Mouse (Mus musculus): Measurements from ENCODE around the gene Spata3.
"Not testable (repeated sequence)": the region's sequence is repeated elsewhere in the genome, so short reads cannot be mapped to it uniquely, and the experiment has no call there.

The Spata3 gene

DNA sequence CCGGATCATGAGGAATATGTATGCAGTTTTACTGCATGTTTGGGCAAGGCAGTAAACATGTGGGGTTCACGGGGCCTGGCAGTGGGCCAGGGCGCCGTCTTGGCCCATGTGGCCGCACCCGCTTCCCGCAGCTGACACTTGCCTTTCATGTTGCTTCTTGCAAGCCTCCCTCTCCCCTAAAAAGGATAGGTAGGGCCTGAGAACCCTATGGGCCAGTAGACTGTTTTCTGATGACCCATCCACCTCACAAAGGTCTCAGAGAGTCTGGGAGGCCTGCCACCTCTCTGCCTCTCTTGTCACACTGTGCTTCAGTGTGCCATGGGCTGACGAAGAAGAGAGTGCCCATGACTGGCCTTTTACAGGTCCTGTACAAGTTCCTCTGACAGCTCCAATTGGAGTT, at the start of gene Spata3:
Spata3 (plus strand) TSS at position 301 of the 400 bp plus-strand sequence.
- DNase-seq (ENCODE audit: low spot score): no peak

DNA sequence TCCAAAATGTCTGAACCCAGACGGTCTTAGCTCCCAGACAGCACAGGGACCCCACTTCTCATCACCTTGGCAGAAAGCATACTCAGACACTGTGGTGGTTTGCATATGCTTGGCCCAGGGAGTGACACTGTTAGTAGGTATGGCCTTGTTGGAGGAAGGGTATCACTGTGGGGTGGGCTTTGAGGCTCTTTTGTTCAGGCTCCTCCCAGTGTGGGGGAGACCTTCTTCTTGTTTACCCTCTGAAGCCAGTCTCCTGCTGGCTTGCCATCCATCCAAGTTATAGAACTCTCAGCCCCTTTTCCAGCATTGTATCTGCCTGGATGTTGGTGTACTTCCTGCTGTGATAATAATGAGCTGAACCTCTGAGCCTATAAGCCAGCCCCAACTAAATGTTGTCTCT, 47.5 kb upstream of the Spata3 start:
- DNase-seq (ENCODE audit: low spot score): no peak

DNA sequence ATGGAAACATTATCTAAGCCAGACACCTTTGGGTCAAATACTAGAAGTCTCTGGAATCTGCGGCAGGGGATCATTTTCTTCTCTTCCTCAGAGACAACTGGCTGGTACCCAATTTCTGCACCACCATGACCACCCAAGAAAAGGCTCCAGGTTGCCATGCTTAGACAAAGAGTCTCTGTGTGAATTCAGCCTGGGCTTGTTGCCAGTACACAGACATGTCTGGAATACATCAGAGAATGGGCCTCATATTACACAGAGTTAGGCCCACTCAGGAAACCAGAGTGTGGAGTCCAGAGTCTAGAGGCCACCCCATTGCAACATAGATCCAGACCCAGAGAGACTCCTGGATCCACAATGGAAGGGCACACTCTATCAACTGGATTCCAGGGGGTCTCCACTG, 47.1 kb upstream of the Spata3 start:
- DNase-seq (ENCODE audit: low spot score): no peak

DNA sequence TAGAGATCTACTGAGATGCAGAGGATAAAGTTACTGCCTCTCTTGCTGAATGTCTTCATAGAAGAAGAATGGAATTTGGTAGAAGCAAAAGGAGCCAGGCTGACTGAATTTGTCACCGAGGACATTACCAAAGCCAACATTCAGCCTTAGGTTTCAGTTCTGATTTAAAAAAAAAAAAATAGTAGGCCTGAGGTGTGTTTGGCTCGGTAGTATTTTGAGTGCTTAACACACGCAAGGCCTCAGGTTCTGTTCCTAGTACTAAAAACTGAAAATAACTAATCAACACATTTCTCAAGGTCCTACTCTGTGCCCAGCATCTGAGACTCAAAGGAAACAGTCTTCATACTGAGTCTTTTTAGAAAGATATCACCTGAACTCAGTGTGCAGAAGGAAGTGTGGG, 45.5 kb upstream of the Spata3 start:
- no peak for DNase-seq (ENCODE audit: low spot score)

DNA sequence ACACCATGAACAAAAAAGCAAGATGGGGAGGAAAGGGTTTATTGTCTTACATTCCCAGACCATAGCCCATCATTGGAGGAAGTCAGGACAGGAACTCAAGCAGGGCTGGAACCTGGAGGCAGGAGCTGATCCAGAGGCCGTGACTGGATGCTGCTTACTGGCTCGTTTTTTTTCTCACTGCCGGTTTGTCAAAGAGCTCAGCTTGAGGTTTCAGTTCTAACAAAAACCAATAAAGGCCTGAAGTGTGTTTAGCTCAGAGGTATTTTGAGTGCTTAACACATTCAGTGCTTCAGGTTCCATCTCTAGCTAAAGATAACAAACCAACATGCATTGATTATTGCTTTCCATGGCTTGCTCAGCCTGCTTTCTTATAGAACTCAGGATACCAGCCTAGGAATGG, 44.3 kb upstream of the Spata3 start:
- no peak for DNase-seq (ENCODE audit: low spot score)

DNA sequence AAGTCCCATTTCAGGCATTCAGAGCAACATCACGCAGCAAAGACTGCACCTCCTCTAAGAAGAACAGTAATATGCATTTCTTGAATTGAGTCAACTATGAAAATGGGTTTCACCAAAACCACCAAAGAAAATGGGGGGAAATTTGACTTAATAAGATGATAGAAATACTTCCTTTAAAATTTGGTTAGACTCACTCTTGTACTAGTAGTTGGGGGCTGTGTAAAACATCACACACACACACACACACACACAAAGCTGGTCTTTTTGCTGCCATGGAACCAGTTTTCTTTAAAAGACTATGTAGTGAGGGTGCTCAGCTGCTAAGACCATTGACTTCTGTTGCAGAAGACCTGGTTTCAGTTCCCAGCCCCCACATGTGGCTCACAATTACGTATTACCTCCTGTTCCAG, 43.1 kb upstream of the Spata3 start:
- no peak for DNase-seq (ENCODE audit: low spot score)

DNA sequence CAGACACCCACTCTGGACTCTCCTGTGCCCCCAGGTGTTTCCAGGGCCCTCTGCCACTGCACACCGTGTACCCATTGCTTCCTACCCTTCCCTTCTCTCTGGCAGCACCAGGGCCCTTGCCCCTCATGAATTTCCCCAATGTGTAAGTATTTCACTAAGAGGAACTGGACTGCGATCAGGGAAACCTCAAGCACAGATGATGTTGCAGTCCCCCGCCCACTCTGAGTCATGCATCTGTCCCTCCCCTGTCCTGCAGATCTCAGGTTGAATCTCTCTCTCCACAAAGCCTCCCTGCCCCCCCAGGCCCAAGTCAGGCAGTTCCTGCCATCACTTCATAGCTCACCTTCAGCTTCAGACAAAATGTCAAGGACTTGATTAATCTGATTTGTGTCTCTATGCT, 38.9 kb upstream of the Spata3 start:
- no peak for DNase-seq (ENCODE audit: low spot score)

DNA sequence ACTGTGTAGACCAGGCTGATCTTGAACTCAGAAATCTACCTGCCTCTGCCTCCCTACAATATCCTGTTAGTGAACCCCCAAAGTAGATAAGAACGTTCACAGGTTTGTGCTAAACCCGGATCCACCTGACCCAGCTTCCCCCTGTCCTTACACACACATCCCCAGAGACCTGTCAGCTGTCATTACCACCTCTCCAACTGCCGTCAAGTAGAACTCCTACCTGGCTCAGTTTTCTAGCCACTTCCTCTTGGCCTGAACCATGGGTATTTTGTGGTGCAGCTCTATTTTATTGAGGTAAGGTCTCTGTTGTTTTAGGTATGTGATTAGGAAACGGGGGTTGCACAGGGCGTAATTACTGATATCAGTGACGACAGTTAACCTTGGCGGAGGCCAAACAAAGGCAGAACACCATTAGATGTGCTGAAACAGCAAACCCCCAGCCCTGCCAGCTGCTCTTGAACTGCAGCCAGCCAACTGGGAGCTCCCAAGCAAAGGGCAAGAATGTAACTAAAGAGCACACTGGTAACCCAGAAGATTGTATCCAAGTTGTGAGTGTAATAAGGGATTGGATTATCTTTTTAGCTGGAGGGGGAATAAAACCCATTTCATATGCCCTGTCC, 34.8 kb upstream of the Spata3 start:
- peak; percentile 46 for DNase-seq (ENCODE audit: low spot score)

DNA sequence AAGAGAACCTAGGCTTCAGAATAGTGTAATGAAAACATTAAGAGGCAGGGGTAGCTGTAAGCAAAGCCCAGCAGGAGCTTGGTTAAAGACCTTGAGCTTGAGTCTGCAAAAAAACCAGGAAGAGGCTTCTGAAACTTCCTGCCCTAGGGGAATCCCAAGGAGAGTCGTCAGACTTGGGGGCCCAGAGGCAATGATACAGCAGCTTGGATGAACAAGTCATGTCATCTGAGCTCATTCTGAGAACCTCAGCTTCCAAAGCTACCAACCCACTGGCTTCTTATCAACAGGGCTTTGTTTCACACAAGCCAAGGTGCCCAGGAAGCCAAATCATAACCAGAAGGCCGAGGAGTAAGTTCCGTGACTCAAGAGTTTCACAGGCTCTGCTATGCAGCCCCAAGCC, 30.8 kb upstream of the Spata3 start:
- no peak for DNase-seq (ENCODE audit: low spot score)

DNA sequence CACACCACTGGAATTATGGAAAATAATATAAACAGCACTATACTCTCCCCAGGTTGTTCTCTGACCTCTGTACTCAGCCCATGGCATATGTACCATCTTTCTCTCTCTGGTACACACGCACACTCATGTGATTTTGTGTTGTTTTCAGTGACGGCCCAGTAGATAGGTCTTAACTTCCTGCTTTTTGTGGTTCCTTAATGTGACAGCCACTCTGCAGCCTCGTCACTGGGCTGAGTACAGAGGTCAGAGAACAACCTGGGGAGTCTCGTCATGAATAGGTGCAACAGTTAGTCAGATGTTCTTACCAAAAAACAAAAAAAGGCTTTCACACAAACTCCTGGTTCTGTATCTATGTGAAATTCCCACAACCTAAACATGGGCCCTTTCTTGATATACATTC, 28.3 kb upstream of the Spata3 start:
- no peak for DNase-seq (ENCODE audit: low spot score)

DNA sequence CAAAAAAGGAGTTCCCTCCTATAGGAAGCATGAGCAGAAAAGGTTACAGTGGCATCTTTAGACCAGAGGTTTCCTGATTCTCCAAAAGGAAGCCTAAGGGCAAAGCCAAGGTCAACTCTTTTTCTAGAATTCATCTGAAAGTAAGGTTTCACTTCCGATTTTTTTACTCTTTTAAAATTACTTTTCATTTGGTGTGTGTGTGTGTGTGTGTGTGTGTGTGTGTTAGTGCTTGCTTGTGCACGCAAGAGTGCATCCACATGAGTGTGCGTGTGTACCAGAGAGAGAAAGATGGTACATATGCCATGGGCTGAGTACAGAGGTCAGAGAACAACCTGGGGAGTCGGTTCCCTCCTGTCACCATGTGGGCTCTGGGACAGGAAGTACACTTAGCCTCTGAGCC, 27.7 kb upstream of the Spata3 start:
- DNase-seq (ENCODE audit: low spot score): not testable (repeated sequence)

DNA sequence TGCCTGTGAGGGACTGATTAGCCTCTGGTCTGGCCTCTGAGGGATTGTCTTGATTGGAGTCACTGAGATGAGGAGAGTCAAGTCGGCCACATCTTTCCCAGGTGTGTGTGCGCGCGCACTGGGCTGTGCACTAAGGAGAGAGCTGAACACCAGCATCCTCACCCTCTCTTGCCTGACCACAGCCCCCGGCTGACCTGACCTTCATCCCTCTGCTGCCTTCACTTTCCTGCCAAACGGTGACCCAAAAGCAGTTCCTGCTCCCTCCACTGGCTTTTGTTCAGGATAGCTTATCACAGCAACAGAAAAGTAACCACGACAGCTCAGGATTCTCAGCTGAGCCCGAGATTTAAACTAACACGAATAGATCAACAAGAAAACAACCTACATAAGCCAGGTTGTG, 24.4 kb upstream of the Spata3 start:
- DNase-seq (ENCODE audit: low spot score): no peak

DNA sequence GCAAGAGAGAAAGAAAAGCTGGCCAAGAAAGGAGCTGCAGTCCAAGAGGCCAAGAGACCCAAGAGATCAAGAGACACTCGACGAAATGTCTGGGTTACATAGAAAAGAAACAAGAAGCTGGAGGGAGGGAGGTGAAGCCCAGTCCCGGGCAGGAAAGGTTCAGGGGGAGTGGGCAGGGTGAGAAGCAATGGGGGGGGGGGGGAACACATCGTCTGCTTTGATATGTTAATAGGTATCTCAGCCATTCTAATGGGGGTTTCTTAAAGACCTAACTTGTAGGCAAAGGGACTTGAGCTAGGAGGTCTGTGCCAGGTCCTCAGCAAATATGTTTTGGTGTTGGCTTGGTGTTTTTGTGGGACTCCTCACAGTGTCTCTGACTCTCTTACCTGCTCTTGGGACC, 23.1 kb upstream of the Spata3 start:
- DNase-seq (ENCODE audit: low spot score): no peak

DNA sequence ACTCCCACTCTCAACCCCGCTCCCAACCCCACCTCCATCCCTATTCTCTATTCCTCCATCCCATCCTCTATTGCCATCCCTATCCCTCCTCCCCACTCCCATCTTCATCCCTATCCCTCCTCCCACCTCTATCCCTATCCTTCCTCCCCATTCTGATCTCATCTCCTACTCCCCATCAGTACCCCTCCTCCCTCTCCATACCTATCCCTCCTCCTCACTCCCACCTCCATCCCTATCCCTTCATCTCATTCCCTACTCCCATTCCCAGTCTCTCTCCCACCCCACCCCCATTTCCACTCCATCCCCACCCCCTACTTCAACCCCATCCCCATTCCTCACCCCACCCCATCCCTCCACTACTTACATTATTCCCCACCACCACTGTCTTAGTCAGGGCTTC, 19.4 kb upstream of the Spata3 start:
- DNase-seq (ENCODE audit: low spot score): no peak

DNA sequence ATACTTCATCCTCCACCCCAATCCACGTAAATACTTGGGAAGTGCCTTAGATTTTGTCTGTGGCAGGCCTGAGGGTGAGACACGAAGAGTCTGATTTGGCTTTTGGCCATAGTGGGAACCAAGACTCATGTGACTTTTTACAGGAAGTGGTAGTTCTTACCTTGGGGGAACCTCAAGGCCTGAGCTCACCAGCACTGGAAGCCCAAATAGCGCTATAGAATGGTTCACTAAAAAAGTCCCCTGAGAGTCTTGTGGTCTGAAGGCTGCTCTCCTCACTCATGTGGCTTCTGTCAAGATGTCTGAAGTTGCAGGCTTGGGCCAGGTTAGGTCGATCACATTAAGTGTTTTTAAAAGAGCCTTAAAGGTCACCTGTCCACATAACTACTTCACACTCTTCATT, 18.6 kb upstream of the Spata3 start:
- no peak for DNase-seq (ENCODE audit: low spot score)

DNA sequence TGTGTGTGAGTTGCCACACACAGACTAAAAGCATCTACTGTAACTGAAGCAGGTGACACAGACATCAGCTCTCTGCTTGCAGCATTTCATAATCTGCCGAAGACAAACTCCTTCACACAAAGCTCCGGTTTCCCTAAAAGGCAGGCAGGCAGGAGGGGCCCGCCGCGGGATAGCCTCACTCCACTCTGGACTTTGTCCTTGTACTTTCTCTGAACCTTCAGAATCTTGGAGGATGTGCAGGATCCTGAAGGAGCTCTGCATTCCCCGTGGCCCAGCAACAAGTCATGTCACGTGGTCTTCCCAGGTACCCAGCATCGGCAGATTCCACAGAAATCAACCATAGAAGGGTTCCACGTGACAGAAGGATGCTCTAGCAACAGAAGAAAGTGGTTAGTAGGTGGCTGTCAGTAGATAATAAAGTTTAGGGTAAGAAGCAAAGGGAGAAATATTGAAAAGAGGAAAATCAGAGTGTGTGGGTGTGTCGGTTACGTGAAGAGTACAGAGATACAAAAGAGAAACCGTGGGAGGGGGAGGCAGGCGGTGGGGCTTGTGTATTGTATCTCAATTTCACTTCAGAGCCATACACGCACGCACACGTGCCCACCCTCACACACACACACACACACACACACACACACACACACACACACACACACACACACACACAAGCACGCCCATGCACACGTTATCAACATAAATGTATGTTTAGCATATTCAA, 16.6 kb upstream of the Spata3 start:
- no peak for DNase-seq (ENCODE audit: low spot score)

DNA sequence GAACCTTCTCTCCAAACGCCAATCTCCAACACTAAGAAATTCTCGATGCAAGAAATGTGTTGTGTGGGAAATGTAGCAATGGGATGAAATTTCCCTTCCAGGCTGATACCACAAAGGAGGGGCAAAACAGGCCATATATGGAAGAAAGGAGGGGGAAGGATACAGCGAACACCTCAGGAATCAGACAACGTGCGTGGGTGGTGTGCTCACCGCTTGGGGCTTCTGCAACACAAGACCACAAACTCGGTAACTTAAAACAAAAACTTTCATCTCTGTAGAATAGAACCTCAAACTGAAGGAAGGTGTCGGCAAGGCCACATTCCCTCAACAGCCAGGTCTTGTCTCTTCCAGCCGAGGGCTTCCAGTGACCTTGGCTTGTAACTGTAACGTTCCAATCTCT, 11.1 kb upstream of the Spata3 start:
- DNase-seq (ENCODE audit: low spot score): no peak

DNA sequence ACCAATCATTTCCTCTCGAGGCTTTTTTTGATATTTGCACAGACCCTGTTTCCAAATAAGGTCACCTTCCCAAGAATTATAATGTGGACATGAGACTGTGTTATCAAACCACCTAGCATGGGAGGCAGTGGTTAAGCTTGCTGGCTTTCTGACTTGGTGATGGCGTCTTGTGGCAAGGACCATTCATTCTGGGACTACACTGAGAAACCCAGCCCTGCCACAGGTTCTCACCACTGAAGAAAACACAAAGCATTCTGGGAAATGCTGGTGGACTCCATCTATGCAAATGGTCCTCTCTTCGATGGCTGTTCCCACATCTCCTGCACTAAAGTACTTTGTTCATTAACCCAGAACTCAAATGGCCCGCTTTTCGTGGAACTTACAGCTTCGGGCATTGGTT, 10.6 kb upstream of the Spata3 start:
- DNase-seq (ENCODE audit: low spot score): no peak

DNA sequence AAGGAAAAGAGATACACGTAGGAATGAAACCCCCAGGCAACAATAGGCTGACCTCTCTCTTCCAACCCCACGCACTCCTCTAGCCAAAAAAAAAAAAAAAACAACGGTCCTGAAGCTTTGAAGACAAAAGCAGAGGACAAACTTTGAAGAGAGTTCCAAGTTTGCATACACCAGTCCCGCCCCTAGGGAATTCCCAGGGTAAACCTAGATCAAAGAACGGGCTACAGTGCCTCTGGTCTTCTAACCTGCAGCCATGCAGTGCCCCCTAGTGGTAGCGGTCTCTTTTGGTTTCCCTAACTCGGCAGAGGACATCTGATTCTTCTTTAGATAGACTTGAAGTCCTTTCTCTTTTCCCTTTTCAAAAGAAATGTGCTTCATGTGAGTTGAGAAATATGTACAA, 8.8 kb upstream of the Spata3 start:
- DNase-seq (ENCODE audit: low spot score): peak; percentile 80

DNA sequence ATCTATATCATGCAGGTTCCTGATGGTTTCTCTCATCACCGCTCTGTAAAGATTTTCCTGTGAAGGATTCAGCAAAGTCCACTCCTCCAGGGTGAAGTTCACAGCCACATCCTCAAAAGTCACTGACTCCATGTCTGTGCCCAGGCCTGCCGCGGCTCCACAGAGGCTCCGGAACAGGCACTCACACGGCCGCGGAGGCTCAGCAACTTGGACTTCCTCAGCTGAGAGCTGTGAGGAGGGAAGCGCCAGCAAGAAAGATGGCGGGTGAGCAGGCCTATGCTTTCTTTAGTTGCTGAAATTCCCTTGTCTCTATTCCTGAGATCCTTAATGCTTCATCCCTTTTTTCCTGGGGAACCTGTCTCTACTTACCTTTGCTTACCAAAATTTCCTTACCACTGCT, 858 bp upstream of the Spata3 start:
- DNase-seq (ENCODE audit: low spot score): not testable (repeated sequence)

DNA sequence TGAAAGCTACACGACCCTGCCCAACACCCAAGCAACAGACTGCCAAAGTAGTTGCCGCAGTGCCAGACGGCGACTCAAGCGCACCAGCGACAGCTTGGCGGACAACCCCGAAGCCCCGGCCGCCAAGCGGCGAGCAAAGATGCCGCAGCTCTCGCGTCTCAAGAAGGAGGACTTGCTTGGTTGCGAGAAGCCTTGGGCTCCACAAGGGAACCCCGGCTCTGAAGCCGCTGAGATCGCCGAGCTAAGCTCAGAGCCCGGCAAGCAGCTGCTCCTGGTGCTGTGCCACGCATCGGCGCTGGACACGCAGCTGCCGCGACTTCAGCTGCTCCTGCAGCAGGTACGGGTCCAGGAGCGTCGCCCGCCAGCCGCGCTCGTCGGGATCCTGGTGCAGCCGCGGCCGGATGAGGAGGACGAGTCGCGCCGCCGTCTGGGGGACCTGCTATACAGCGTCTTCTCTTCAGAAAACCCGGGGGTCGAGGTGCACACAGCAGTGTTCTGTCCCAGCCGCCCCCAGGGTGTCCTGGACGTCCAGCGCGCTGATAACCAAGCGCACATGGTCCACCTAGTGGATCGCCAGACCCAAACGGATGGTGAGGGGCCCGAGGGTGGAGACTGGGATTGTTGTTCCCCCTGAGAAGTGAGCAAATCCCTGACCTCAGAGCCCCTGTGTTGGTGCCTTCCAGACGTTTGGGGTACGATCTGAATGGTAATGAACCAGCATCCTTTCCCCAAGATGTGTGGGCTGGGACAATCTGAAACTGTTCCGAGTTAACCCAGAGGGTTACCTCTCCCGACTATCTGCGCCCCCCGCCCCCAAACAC, 1.8 kb downstream of the Spata3 start:
- peak; percentile 47 for DNase-seq (ENCODE audit: low spot score)

DNA sequence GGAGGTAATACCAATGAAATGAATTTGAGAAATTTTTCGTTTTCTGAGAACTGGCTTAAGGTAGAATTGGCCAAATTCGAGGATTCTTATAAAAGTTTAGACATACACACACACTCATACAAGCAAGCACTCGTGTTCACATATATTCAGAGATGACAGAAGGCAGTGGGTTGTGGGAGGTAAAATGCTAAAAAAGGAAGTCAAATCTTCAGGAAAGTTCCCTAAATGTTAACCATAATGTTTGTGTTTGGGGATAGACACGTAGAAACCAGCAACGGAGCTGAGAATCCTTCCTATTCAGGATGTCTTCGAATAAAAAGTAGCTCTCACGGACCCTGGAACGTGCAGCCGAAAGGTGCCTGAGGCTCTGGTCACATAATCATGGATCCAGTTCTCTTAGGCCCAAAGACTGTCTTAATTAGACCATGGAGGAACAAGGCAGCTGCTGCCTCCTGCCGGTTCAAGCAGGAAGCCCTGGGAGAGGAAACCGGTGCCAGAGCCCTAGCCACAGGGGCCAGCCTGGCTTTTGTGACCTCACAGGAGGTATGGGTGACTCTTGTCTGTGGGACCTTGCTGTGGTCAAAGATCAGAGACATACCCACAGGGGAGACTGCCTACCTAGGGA, 4.9 kb downstream of the Spata3 start:
- DNase-seq (ENCODE audit: low spot score): no peak

Measured in ovary, postnatal 36 days (tissue).